Comparison of ENCODE assay signal across 7 mouse cellular contexts in the genomic region with DNA sequence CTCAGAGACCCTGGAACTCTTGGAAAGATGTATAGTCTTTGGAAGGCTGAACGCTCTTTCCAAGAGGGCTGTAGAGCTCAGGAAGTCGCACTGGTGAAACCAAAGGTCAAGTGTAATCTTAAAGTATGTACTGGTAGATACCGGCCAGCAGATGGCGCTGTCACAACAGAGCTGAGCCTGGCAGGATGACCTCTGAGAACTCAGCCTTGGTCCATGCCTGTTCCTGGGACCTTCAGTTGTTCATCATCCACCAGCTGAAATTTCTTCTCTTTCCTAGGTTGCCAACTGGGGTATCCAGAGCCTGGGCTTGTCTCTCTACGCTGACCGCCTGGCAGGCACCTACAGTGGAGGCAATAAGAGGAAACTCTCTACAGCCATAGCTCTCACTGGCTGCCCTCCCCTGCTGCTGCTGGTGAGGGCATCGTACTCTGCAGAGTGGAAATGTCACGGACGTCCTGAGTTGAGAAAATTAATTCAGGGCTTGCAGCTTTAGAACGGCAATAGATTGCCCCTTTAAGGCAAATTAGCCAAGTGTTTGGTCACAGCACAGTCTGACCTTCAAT.
A peak's percentile ranks its signal among the peaks of the same experiment; 100 is the strongest.
DNase-seq lines count a peak whose midpoint lies in the region; ATAC-seq and TF ChIP-seq lines count a peak whose summit lies in the region.

No protein-coding gene starts in this region.

- no peak overlapping the region for H3K27ac ChIP-seq in kidney, postnatal 0 days
- H3K27ac ChIP-seq in lung, embryonic 16.5 days (ENCODE audit: low read length) = no peak overlapping the region

- DNase-seq in B cell, adult 2 months = peak; percentile 55 to 60
- DNase-seq in G1E (ENCODE audit: low spot score) = peak; percentile 22
- peak; percentile 81 for DNase-seq in cerebellum, adult 11 months
- DNase-seq in frontal cortex, postnatal 25 days (ENCODE audit: low spot score in 2 of 2) = peak; percentile 16 to 36
- DNase-seq in kidney, postnatal 0 days (ENCODE audit: low spot score) = peak; percentile 86
- peak; percentile 28 to 39 for DNase-seq in right cerebral cortex, postnatal 10 days (ENCODE audit: low spot score in 2 of 2)

- no peaks in the 10 kb centered on the region for H3K9me3 ChIP-seq in G1E (replicated peaks)
- H3K9me3 ChIP-seq in kidney, postnatal 0 days (replicated peaks; ENCODE audit: low read length) = no peaks in the 10 kb centered on the region
- no peaks in the 10 kb centered on the region for H3K9me3 ChIP-seq in lung, embryonic 16.5 days (ENCODE audit: control insufficient read depth, low read length)

- TF ChIP-seq CTCF in G1E (IDR thresholded peaks at IDR 0.05; ENCODE audit: low read depth, low read length) = peak; percentile 64
- peak; percentile 91 for TF ChIP-seq CTCF in kidney, postnatal 0 days (IDR thresholded peaks at IDR 0.05; ENCODE audit: low read depth)

- ATAC-seq in G1E (ENCODE audit: extremely low read depth, insufficient number of reproducible peaks, low FRiP score, poor library complexity, severe bottlenecking) = peak; percentile 54; the same call in 1 of the 2 replicates
- ATAC-seq in kidney, postnatal 0 days (replicated peaks; ENCODE audit: low FRiP score, low read depth) = peak; percentile 78
- peak; percentile 78; the same call in 1 of the 2 replicates for ATAC-seq in lung, embryonic 16.5 days (ENCODE audit: low read depth)

- H3K4me3 ChIP-seq in G1E (ENCODE audit: low read depth, low read length) = no peak overlapping the region
- no peak overlapping the region for H3K4me3 ChIP-seq in kidney, postnatal 0 days (replicated peaks; ENCODE audit: low read depth, low read length)
- no peak overlapping the region for H3K4me3 ChIP-seq in lung, embryonic 16.5 days (ENCODE audit: low read length)

- no peak overlapping the region for H3K9ac ChIP-seq in kidney, postnatal 0 days (ENCODE audit: low read depth, low read length)
- H3K9ac ChIP-seq in lung, embryonic 16.5 days (ENCODE audit: low read length) = no peak overlapping the region

- WGBS in kidney, postnatal 0 days = 41% methylated on average over 10 of the region's 10 CpGs
- WGBS in lung, embryonic 16.5 days = 40% methylated on average over 10 of the region's 10 CpGs

- H3K36me3 ChIP-seq in G1E (replicated peaks) = no peaks in the 10 kb centered on the region
- H3K36me3 ChIP-seq in kidney, postnatal 0 days (ENCODE audit: insufficient read depth, low read length) = no peaks in the 10 kb centered on the region
- H3K36me3 ChIP-seq in lung, embryonic 16.5 days (ENCODE audit: control insufficient read depth, insufficient read depth, low read length) = no peaks in the 10 kb centered on the region

- no peaks in the 10 kb centered on the region for H3K4me1 ChIP-seq in G1E (ENCODE audit: insufficient read depth, low read depth, low read length)
- H3K4me1 ChIP-seq in kidney, postnatal 0 days (replicated peaks; ENCODE audit: insufficient read depth, low read length) = no peaks in the 10 kb centered on the region
- H3K4me1 ChIP-seq in lung, embryonic 16.5 days (replicated peaks; ENCODE audit: control insufficient read depth, insufficient read depth, low read length) = no peaks in the 10 kb centered on the region; the same call in 1 of the 2 replicates

- H3K27me3 ChIP-seq in G1E (ENCODE audit: insufficient read depth, low read length) = peaks cover 9% of the 10 kb centered on the region
- H3K27me3 ChIP-seq in kidney, postnatal 0 days (ENCODE audit: insufficient read depth, low read length) = no peaks in the 10 kb centered on the region
- H3K27me3 ChIP-seq in lung, embryonic 16.5 days (ENCODE audit: control insufficient read depth, insufficient read depth, low read depth, low read length) = no peaks in the 10 kb centered on the region

- no peak overlapping the region for H3K4me2 ChIP-seq in kidney, postnatal 0 days (ENCODE audit: low read length)
- H3K4me2 ChIP-seq in lung, embryonic 16.5 days (ENCODE audit: low read depth, low read length) = no peak overlapping the region

Comparison
In these comparisons a context has a peak if more than half of its experiments do, and no peak if none do; other contexts are left out.
1. DNase-seq: peak in every context shown above with its lines; median percentile 86 in kidney, postnatal 0 days; 81 in cerebellum, adult 11 months; 58 in B cell, adult 2 months; 34 in right cerebral cortex, postnatal 10 days; 26 in frontal cortex, postnatal 25 days; 22 in G1E.